Mouse (Mus musculus) cortical plate, adult 2 months (tissue): ENCODE data around the gene Slc44a2.

ENCODE experiments used
- CTCF ChIP-seq: fragments of 200-500 bp; IDR thresholded peaks from 2 replicates; pipeline ENCODE4 v1.5.1; 2011; ENCODE audit warnings: mild to moderate bottlenecking, control low read depth, low read length; ENCODE audit not compliant: insufficient read depth; ENCODE audit errors: extremely low read depth
- POLR2A ChIP-seq: fragments of 200-500 bp; IDR thresholded peaks from 2 replicates; pipeline ENCODE4 v1.6.1; 2011; ENCODE audit warnings: mild to moderate bottlenecking, low read length, control low read depth; ENCODE audit not compliant: insufficient read depth; ENCODE audit errors: extremely low read depth

DNA sequence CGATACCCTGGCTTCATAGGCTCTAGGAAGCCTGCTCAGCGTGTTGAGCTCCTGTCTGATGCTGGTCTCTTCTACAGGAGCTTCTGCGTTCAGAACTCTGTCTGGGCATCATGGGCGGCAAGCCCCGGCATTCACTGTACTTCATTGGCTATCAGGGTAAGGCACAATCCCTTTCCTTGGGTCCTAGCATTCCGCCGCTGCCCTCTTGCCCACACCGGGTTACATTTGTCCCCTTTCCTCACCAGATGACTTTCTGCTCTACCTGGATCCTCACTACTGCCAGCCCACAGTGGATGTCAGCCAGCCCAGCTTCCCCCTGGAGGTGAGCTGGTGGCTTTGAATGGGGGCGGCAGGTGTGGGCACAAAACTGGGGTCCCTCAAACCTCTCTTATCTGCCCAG is 48.1 kb upstream of the Slc44a2 start:
- TF ChIP-seq CTCF (no peak), POLR2A (no peak)
